Mouse (Mus musculus): ENCODE measurements around the gene Dcp1b. TPM values are rescaled to one million over a fixed set of nuclear protein-coding genes. Genes with fewer than 3 reads are reported as not detected.

Dcp1b gene
- polyA plus RNA-seq, 1 experiment from 2014 or later: 12.8 TPM

DNA sequence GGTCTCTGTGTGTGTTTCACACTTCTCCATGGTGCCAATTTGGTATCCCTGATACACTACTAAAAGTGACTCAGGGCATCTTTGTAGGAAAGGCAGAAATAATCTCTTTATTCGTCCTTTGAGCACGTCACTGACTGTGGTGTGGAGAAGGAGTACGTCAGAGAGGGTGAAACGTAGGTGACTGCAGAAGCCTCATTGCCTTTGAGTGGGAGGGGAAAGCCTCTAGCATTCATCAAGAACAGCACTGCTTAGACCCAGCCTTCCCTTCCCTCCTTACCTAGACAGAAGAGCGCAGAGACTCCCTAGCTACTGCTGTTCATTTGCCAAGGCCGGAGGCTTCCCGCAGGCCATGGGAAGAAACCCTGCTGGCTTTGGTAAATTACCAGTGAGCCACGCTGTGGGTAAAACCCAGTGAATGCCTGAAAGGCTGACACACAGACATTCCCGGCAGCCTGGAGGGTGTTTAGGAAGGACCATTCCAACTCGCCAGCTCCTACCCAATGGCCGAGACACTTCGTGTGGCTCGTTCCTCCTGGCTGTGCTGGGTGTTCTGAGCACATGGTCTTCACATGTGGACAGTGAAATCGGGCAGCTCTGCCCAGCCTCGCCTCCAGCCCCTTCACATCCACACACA lies 44.3 kb downstream of the Dcp1b start:
- no peak overlapping the region for H3K27ac ChIP-seq (replicated peaks)
- no peak overlapping the region for H3K4me2 ChIP-seq
- H3K4me1 ChIP-seq (replicated peaks): peaks cover 16% of the 10 kb centered on the region
- 77% methylated on average over 15 of the region's 15 CpGs for WGBS
- no peak overlapping the region for H3K4me3 ChIP-seq
- no peak overlapping the region; the same call in 1 of the 2 replicates for H3K9ac ChIP-seq
- H3K9me3 ChIP-seq: no peaks in the 10 kb centered on the region
- H3K27me3 ChIP-seq: no peaks in the 10 kb centered on the region
- H3K36me3 ChIP-seq: peaks cover 61% of the 10 kb centered on the region
- ATAC-seq (ENCODE audit: low read depth): no peak

DNA sequence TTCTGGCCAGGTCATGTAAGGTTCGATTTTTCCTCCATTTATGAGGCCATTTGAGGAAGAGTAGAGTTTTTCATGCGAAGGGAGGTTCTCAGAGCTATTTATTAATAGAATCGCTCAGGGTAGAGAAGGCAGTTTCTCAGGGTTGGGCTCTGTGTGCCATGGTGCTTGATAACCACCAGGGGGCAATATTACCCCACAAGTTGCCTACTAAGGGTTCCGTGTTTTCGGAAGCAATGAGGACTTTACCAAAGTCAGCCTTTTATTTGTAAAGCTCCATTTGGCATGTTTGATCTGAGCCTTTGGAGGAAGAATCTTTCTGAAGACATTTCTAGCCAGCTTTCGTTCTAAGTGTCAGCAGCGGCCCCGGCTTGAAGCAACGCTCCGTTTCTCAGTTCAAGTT lies 45.2 kb downstream of the Dcp1b start:
- peaks cover 54% of the 10 kb centered on the region for H3K36me3 ChIP-seq
- peaks cover 17% of the 10 kb centered on the region for H3K4me1 ChIP-seq (replicated peaks)
- no peak overlapping the region for H3K4me2 ChIP-seq
- no peak overlapping the region for H3K27ac ChIP-seq (replicated peaks)
- peak; percentile 73 for ATAC-seq (ENCODE audit: low read depth)
- H3K9me3 ChIP-seq: no peaks in the 10 kb centered on the region
- no peaks in the 10 kb centered on the region for H3K27me3 ChIP-seq
- H3K4me3 ChIP-seq: no peak overlapping the region
- no peak overlapping the region for H3K9ac ChIP-seq
- WGBS: 53% methylated on average over 10 of the region's 10 CpGs

DNA sequence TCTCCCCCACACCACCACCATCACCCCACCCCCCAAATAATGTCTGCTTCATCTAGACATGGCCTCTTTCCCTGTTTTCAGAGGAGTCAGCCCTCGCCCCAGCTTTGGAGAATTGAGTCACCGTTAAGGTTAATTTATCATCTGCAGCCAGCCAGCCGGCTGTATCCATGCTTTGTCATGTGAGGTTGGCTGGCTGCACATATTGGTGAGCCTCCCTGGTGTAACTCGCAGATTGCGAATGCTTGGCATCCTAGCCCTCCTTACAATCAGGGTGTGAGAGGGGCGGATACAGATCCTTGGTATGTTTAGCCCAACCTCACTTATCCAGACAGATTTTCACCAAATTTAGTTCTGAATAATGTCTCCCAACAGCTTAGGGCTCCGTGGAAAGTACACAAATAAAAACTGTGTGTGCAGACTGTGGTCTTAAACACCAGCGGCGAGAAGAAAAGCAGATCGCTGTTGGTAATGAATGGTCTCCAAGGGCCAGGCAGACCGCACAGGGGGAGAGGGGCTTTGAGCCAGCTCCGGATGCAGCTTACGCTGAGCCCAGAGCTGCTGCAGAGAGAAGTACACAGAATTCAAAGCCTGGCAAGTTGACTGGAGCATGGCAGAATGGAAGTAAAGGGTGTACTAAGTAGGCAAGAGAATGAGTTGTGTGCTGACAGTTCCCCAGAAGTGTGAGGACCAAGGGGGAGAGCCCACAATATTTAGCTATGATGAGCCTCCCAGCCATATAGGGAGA lies 49.6 kb downstream of the Dcp1b start:
- Histone ChIP-seq H3K9ac (no peak overlapping the region), H3K27me3 (no peaks in the 10 kb centered on the region), H3K4me2 (peak overlapping the region; percentile 18), H3K4me3 (no peak overlapping the region), H3K4me1 (replicated peaks) (peaks cover 24% of the 10 kb centered on the region), H3K9me3 (no peaks in the 10 kb centered on the region), H3K36me3 (peaks cover 22% of the 10 kb centered on the region), H3K27ac (replicated peaks) (peak overlapping the region; percentile 46)
- ATAC-seq (ENCODE audit: low read depth): peak; percentile 63; the same call in 1 of the 2 replicates
- 42% methylated on average over 13 of the region's 13 CpGs for WGBS

DNA sequence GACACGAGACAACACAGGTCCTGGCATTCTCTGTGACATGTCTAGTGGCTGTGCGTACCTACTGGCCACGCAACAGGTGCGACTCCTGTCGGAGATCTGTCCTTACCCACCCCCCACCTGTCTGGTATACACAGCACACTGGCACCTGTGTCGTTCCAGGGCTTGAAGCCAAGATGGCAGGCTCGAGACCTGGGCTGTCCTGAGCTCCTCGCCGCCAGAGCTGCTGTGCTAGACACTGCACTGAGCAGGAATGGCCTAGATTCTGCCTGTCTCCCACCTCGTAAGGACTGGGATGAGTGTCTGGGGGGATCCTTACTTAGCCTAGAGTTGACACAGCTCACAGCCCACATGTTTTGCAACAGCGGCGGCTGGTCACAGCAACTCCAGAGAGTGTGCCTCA lies 50.2 kb downstream of the Dcp1b start:
- Histone ChIP-seq H3K4me1 (replicated peaks) (peaks cover 24% of the 10 kb centered on the region), H3K4me3 (no peak overlapping the region), H3K9ac (no peak overlapping the region), H3K36me3 (peaks cover 22% of the 10 kb centered on the region), H3K4me2 (no peak overlapping the region), H3K9me3 (no peaks in the 10 kb centered on the region), H3K27me3 (no peaks in the 10 kb centered on the region), H3K27ac (replicated peaks) (peak overlapping the region; percentile 46; the same call in 1 of the 2 replicates)
- 0 out of 2 replicates have a peak, but pooled peaks have one; percentile 14 for ATAC-seq (ENCODE audit: low read depth)
- WGBS: 81% methylated on average over 12 of the region's 12 CpGs

DNA sequence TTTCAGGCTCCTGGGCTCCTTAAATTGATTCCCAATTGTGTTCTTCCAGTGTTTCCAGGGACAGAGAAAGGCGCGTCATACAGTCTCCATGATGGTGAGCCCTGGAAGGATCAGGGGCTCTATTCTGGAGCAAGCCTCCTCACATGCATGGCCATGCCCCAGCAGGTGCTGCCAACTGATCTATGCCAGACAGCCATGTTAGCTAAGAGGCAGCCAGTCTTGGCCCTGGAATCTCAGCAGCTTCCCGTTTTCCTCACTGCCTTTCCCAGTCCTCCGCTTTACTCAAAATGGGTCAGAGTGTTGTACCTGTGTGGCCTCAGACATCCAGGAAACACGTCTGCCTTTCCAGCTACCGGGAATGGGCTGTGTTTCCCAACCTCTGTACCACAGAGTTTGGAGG lies 50.7 kb downstream of the Dcp1b start:
- Histone ChIP-seq H3K4me1 (replicated peaks) (peaks cover 21% of the 10 kb centered on the region), H3K27me3 (no peaks in the 10 kb centered on the region), H3K27ac (replicated peaks) (no peak overlapping the region), H3K4me3 (no peak overlapping the region), H3K36me3 (peaks cover 22% of the 10 kb centered on the region), H3K9ac (no peak overlapping the region), H3K9me3 (no peaks in the 10 kb centered on the region), H3K4me2 (no peak overlapping the region)
- WGBS: 84% methylated on average over 6 of the region's 6 CpGs
- no peak for ATAC-seq (ENCODE audit: low read depth)

DNA sequence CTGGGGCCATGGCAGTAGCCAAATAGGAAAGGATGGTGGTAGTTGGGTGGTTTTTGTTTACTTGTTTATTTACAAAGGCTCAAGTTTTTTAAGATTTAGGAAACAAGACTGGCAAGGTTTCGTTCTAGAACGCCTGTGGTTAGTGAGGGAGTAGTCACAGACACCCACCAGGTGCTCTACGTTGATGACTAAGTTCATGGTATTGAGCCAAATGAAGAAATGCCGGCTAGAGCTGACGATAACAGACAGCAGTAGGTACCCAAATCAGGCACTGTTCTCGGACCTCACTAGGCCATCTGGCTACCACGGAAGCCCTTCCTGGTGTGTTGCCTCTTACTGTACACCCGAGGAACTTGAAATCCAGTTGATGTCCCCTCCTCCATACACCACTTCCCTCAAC lies 51.9 kb downstream of the Dcp1b start:
- no peak for ATAC-seq (ENCODE audit: low read depth)
- H3K27me3 ChIP-seq: no peaks in the 10 kb centered on the region
- H3K27ac ChIP-seq (replicated peaks): no peak overlapping the region
- no peak overlapping the region for H3K4me2 ChIP-seq
- H3K4me3 ChIP-seq: no peak overlapping the region
- WGBS: 91% methylated on average over 8 of the region's 8 CpGs
- no peak overlapping the region for H3K9ac ChIP-seq
- H3K4me1 ChIP-seq (replicated peaks): peaks cover 21% of the 10 kb centered on the region
- H3K9me3 ChIP-seq: no peaks in the 10 kb centered on the region
- H3K36me3 ChIP-seq: peaks cover 11% of the 10 kb centered on the region

DNA sequence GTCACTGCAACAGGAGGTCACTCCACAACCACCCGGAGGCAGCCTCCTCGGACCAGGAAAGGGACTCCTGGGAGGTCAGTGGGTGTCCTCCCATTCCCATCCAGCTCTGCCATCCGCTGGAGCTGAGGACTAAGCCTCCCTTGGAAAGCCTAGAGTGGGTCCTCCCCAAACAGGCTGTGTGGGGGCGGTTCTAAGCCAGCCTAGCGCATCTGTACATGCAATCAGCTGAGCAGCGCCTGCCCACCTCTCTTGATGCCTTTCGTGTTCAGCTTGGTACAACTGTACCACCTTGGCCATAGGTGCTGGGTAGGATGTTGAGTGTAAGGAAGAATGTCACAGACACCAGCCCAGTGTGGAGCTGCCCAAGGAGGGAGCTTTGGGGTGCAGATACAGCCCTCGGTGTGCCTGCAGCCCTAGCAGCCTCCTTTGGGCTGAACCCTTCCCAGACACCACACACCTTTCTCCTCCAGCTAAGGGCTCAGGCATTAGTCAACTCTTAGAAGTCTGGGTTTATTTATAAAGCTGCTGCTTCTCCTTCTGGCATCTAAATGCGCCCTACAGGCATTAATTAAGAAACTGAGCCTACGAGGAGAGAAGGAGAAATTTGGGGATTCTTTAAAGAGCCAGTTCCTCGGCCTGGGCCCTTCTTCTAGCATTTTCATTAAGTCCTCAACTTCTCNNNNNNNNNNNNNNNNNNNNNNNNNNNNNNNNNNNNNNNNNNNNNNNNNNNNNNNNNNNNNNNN lies 54.0 kb downstream of the Dcp1b start:
- no peak overlapping the region for H3K4me2 ChIP-seq
- WGBS: 84% methylated on average over 11 of the region's 11 CpGs
- H3K4me3 ChIP-seq: no peak overlapping the region
- H3K27ac ChIP-seq (replicated peaks): no peak overlapping the region
- no peak overlapping the region for H3K9ac ChIP-seq
- no peaks in the 10 kb centered on the region for H3K27me3 ChIP-seq
- H3K36me3 ChIP-seq: no peaks in the 10 kb centered on the region
- H3K9me3 ChIP-seq: no peaks in the 10 kb centered on the region
- ATAC-seq (ENCODE audit: low read depth): no peak
- peaks cover 20% of the 10 kb centered on the region for H3K4me1 ChIP-seq (replicated peaks)

DNA sequence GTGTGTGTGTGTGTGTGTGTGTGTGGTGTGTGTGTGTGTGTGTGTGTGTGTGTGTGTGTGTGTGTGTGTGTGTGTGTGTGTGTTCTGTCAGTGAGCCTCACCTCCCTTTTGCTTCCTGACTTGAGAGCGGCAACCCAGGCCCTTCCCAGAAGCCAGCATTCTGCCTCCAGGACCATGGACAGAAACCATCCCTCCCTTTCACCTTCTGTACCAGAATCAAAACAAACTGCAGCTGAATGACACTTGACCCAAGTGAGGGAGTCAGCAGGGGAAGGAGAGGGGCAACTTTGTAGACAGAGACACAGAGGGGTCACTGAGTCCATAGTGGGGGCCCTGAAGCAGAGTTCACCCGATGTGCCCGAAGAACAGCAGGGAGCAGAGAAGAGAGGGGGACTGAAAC lies 58.0 kb downstream of the Dcp1b start:
- H3K27me3 ChIP-seq: no peaks in the 10 kb centered on the region
- H3K4me1 ChIP-seq (replicated peaks): peaks cover 21% of the 10 kb centered on the region
- no peak overlapping the region for H3K27ac ChIP-seq (replicated peaks)
- H3K9ac ChIP-seq: no peak overlapping the region
- ATAC-seq (ENCODE audit: low read depth): no peak
- 41% methylated on average over 3 of the region's 3 CpGs for WGBS
- no peak overlapping the region for H3K4me3 ChIP-seq
- no peak overlapping the region for H3K4me2 ChIP-seq
- no peaks in the 10 kb centered on the region for H3K9me3 ChIP-seq
- no peaks in the 10 kb centered on the region for H3K36me3 ChIP-seq

DNA sequence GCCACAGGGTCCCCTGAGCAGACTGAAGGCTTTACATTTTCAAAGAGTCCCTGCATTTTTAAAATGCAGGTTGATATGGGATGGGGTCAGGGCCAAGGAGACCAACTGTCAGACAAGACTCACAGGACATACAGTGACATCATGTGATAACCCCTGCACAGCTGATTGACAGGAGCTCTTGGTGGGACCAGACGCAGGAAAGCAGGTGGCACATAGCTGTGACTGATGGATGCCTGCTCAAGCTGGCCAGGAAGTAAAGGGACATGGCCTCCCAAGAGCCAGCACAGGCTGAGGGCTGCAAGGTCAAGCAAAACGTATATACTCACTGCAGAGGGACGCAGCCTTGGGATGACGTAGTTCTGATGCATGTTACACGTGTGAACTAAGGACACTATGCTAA lies 60.4 kb downstream of the Dcp1b start:
- no peak for ATAC-seq (ENCODE audit: low read depth)
- H3K4me3 ChIP-seq: no peak overlapping the region
- 84% methylated on average over 5 of the region's 5 CpGs for WGBS
- H3K4me2 ChIP-seq: no peak overlapping the region
- H3K9ac ChIP-seq: no peak overlapping the region
- H3K4me1 ChIP-seq (replicated peaks): peaks cover 23% of the 10 kb centered on the region
- no peaks in the 10 kb centered on the region for H3K36me3 ChIP-seq
- H3K9me3 ChIP-seq: no peaks in the 10 kb centered on the region
- H3K27ac ChIP-seq (replicated peaks): no peak overlapping the region
- no peaks in the 10 kb centered on the region for H3K27me3 ChIP-seq

DNA sequence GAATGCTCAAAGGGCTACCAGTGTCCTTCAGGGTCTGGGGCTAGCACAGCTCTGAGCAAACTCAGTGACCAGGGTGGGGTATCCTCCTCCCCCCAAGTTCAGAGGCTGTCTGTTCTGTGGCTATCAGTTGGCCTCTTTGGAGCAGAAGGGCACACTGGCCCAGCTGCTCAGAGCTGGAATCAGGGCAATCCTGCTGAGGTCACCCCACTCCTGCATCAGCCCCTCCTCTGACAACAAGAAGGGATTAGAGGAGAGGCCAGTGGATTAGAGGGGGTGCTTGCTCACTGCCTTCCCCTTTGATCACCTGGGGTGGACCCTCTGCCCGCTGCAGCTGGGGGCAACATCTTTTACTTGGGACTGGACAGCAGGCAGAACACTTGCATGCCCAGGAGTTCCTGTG lies 61.2 kb downstream of the Dcp1b start, which contains the start of gene Cacna2d4:
TSS of gene Cacna2d4 (plus strand) at position 286 of the 400 bp plus-strand sequence.
- H3K9ac ChIP-seq: no peak within 1 kb of the TSS
- H3K27me3 ChIP-seq: no peaks in the 10 kb centered on the region
- H3K4me1 ChIP-seq (replicated peaks): peaks cover 27% of the 10 kb centered on the region
- H3K9me3 ChIP-seq: no peaks in the 10 kb centered on the region
- no peak within 1 kb of the TSS for H3K4me3 ChIP-seq
- no peaks in the 10 kb centered on the region for H3K36me3 ChIP-seq
- H3K4me2 ChIP-seq: no peak within 1 kb of the TSS
- peak within 1 kb of the TSS; percentile 61 for H3K27ac ChIP-seq (replicated peaks)
- no peak for ATAC-seq (ENCODE audit: low read depth)
- 71% methylated on average over 1 of the region's 1 CpGs for WGBS

DNA sequence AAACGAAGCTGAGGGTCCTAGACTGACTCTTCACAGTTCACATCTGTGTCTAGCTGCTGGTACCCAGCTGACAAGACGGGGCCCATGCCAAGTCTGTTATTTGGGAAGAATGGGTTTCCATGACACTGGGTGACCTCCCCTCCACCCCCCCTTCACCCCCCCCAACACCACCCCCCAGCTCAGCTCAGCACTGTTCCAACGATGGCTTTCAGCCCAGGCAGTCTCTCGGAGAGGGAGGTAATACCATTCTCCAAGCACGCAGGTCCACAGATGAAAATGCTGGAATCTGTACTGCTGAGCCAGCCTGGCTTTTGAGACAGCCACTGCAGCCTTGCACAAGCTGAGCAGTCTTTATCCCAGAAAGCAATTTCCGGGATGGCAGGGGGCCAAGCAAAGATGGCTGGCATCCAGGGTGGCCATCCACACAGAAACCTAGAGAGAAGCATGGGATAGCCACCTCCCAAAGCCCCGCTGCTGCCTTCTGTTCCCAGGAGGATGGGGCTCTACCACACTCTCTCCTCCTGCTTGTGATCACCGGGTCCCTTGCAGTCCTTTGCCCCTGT lies 62.5 kb downstream of the Dcp1b start:
- no peaks in the 10 kb centered on the region for H3K36me3 ChIP-seq
- H3K4me3 ChIP-seq: no peak overlapping the region
- WGBS: 44% methylated on average over 8 of the region's 8 CpGs
- H3K9me3 ChIP-seq: no peaks in the 10 kb centered on the region
- H3K4me1 ChIP-seq (replicated peaks): peaks cover 31% of the 10 kb centered on the region
- H3K27me3 ChIP-seq: no peaks in the 10 kb centered on the region
- peak overlapping the region; percentile 61 for H3K27ac ChIP-seq (replicated peaks)
- H3K9ac ChIP-seq: no peak overlapping the region
- no peak overlapping the region for H3K4me2 ChIP-seq
- ATAC-seq (ENCODE audit: low read depth): peak; percentile 92
